Mouse (Mus musculus) central nervous system, embryonic 18 days (tissue): ENCODE measurements around the gene Sugp2. TPM values are rescaled to one million over a fixed set of nuclear protein-coding genes. Genes with fewer than 3 reads are reported as not detected.

Experiments used
- polyA plus RNA-seq: library from polyadenylated mRNA; depleted of rRNA; stranded (reverse); fragments of >200 nt; gene quantifications from 2 replicates; pipeline ENCODE4 v1.2.3, GENCODE M21; 2012; rRNA removed

Gene Sugp2
- 144 and 148 TPM in 2 replicates for polyA plus RNA-seq

GRCm38 (mm10) chr8:70234080-70234780 lies at the start of gene Sugp2, which contains the start of gene Armc6:
TSS of gene Sugp2 (plus strand) at chr8:70234226.
TSS of gene Armc6 (minus strand) at chr8:70234466.

GRCm38 (mm10) chr8:70212112-70213055 lies 21.6 kb upstream of the Sugp2 start, which contains the start of gene Slc25a42:
TSS of gene Slc25a42 (minus strand) at chr8:70212305.

GRCm38 (mm10) chr8:70282603-70283135 lies 48.6 kb downstream of the Sugp2 start, which contains the start of gene Homer3:
TSS of gene Homer3 (plus strand) at chr8:70282827.

GRCm38 (mm10) chr8:70302358-70302890 lies 68.4 kb downstream of the Sugp2 start, which contains the start of the genes Ddx49 and Cope:
TSS of gene Ddx49 (minus strand) at chr8:70302489.
TSS of gene Cope (plus strand) at chr8:70302518.

GRCm38 (mm10) chr8:70315624-70316510 lies 81.8 kb downstream of the Sugp2 start, which contains the start of gene Cers1:
TSS of gene Cers1 (plus strand) at chr8:70315775.

GRCm38 (mm10) chr8:70329124-70329834 lies 95.3 kb downstream of the Sugp2 start, which contains the start of gene Gdf1:
TSS of gene Gdf1 (plus strand) at chr8:70329817.

Other genes starting within 250 kb of the Sugp2 start
- 20.8 and 21.0 TPM in 2 replicates for gene Gatad2a, start 237.8 kb upstream of the Sugp2 start, polyA plus RNA-seq
- 115 and 119 TPM in 2 replicates for gene Mau2, start 191.5 kb upstream of the Sugp2 start, polyA plus RNA-seq
- 26.0 and 28.5 TPM in 2 replicates for gene Sugp1, start 191.4 kb upstream of the Sugp2 start, polyA plus RNA-seq
- gene Tm6sf2, start 161.3 kb upstream of the Sugp2 start, polyA plus RNA-seq, result 5.8 and 6.4 TPM in 2 replicates
- 0.53 and 0.70 TPM in 2 replicates for gene Hapln4, start 150.8 kb upstream of the Sugp2 start, polyA plus RNA-seq
- gene Ncan, start 113.4 kb upstream of the Sugp2 start, polyA plus RNA-seq, result 80.6 and 97.8 TPM in 2 replicates
- gene Nr2c2ap, start 102.9 kb upstream of the Sugp2 start, polyA plus RNA-seq, result 28.4 and 28.9 TPM in 2 replicates
- gene Rfxank, start 95.1 kb upstream of the Sugp2 start, polyA plus RNA-seq, result 14.2 and 16.7 TPM in 2 replicates
- 107 and 110 TPM in 2 replicates for gene Borcs8, start 94.7 kb upstream of the Sugp2 start, polyA plus RNA-seq
- 0.31 and 0.49 TPM in 2 replicates for gene Mef2b, start 94.5 kb upstream of the Sugp2 start, polyA plus RNA-seq
- gene Tmem161a, start 61.9 kb upstream of the Sugp2 start, polyA plus RNA-seq, result 88.0 and 105 TPM in 2 replicates
- gene Slc25a42, start 21.9 kb upstream of the Sugp2 start, polyA plus RNA-seq, result 30.8 and 32.6 TPM in 2 replicates
- 143 and 144 TPM in 2 replicates for gene Armc6, start 240 bp downstream of the Sugp2 start, polyA plus RNA-seq
- 39.3 and 42.2 TPM in 2 replicates for gene Homer3, start 48.6 kb downstream of the Sugp2 start, polyA plus RNA-seq
- 53.5 and 59.7 TPM in 2 replicates for gene Ddx49, start 68.3 kb downstream of the Sugp2 start, polyA plus RNA-seq
- gene Cope, start 68.3 kb downstream of the Sugp2 start, polyA plus RNA-seq, result 260 and 266 TPM in 2 replicates
- gene Cers1, start 81.5 kb downstream of the Sugp2 start, polyA plus RNA-seq, result 37.7 and 45.2 TPM in 2 replicates
- gene Gdf1, start 95.6 kb downstream of the Sugp2 start, polyA plus RNA-seq, result 13.0 and 13.6 TPM in 2 replicates
- gene Upf1, start 119.1 kb downstream of the Sugp2 start, polyA plus RNA-seq, result 18.0 and 25.0 TPM in 2 replicates
- 0.19 and 0.36 TPM in 2 replicates for gene Comp, start 139.3 kb downstream of the Sugp2 start, polyA plus RNA-seq
- 48.8 and 63.0 TPM in 2 replicates for gene Crtc1, start 205.4 kb downstream of the Sugp2 start, polyA plus RNA-seq
- 45.0 and 47.6 TPM in 2 replicates for gene Klhl26, start 242.7 kb downstream of the Sugp2 start, polyA plus RNA-seq